Mouse (Mus musculus) stomach, postnatal 0 days (tissue): ENCODE data around the gene Cipc. TPM values are rescaled to one million over a fixed set of nuclear protein-coding genes. Genes with fewer than 3 reads are reported as not detected.

Experiments
- ATAC-seq: fragments of 200-750 bp; cut with Nextera tagmentation; 2 replicates; pipeline ENCODE4 v1.8.0; 2017; ENCODE audit not compliant: low FRiP score, low TSS enrichment
- DNase-seq: peaks from one replicate; pipeline ENCODE4 v3.0.0-alpha.2; 2016; ENCODE audit warnings: low spot score
- H3K27ac ChIP-seq: fragments of 300-500 bp; sonication (generic); replicated peaks from 2 replicates; pipeline ENCODE4 v1.5.1; 2014; ENCODE audit warnings: mild to moderate bottlenecking, control low read depth
- H3K27me3 ChIP-seq: fragments of 300-500 bp; sonication (generic); 2 replicates; pipeline ENCODE4 v1.6.1; 2014; ENCODE audit warnings: low read length; ENCODE audit not compliant: control insufficient read depth, insufficient read depth
- H3K36me3 ChIP-seq: fragments of 300-500 bp; sonication (generic); 2 replicates; pipeline ENCODE4 v1.6.1; 2014; ENCODE audit warnings: low read length, mixed read lengths; ENCODE audit not compliant: control insufficient read depth, insufficient read depth
- H3K4me1 ChIP-seq: fragments of 300-500 bp; sonication (generic); replicated peaks from 2 replicates; pipeline ENCODE4 v1.6.1; 2014; ENCODE audit warnings: antibody characterized with exemption; ENCODE audit not compliant: control insufficient read depth, insufficient read depth
- H3K4me2 ChIP-seq: fragments of 300-500 bp; sonication (generic); replicated peaks from 2 replicates; pipeline ENCODE4 v1.6.1; 2014; ENCODE audit warnings: low read depth, mild to moderate bottlenecking, control low read depth, moderate library complexity
- H3K4me3 ChIP-seq: fragments of 300-500 bp; sonication (generic); 2 replicates; pipeline ENCODE4 v1.5.1; 2014; ENCODE audit warnings: low read depth, low read length, control low read depth
- H3K9ac ChIP-seq: fragments of 300-500 bp; sonication (generic); 2 replicates; pipeline ENCODE4 v1.6.1; 2014; ENCODE audit warnings: mild to moderate bottlenecking, low read length, control low read depth, mixed read lengths
- H3K9me3 ChIP-seq: fragments of 300-500 bp; sonication (generic); 2 replicates; pipeline ENCODE4 v1.6.1; 2016; ENCODE audit warnings: low read length; ENCODE audit not compliant: control insufficient read depth
- CTCF ChIP-seq: IDR thresholded peaks from 2 replicates; pipeline ENCODE4 v1.5.1; 2016; ENCODE audit warnings: antibody characterized with exemption, low read depth, mild to moderate bottlenecking, moderate library complexity
- EP300 ChIP-seq: optimal IDR thresholded peaks from 2 replicates; pipeline ENCODE3; 2016; ENCODE audit warnings: antibody characterized with exemption
- WGBS: fragments of 180-500 bp; shearing (Covaris S2); extraction: QIAGEN DNeasy Blood & Tissue Kit; methylation state at CpG from one replicate; pipeline ENCODE4 v1.1.7; 2014; 5-methylcytosine and 5-hydroxymethylcytosine counted together
- polyA plus RNA-seq: library from polyadenylated mRNA; unstranded; fragments of >200 nt; fragmentation: Nextera tagmentation; extraction: Ambion mirVana; gene quantifications from 2 replicates; pipeline ENCODE4 v1.2.1, GENCODE M21; 2015

The Cipc gene
- polyA plus RNA-seq, 1 experiment from 2014 or later: 10.1 TPM

DNA sequence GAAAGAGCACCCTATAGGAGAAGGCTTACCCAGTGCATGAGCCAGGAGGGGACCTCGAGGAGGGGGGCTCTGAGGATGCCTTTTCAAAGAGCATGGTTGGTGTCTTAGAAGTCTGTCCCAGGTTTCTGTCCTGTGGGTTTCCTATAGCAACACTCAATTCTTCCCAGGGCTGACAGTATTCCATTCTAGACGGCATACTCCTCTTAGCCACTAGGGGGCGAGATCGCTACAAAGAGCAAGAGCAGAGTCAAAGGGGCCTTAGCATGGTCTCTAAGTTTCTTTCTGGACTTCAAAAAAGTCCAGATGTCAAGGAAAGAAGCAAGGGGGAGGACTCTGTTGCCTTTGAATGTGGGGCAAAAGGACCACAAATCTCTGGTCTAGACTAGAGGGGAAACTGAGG lies 41.6 kb upstream of the Cipc start:
- peak; percentile 51; the same call in 1 of the 2 replicates for ATAC-seq
- DNase-seq: peak; percentile 40
- 0 out of 2 replicates have a peak, but pooled peaks cover 5% of the 10 kb centered on the region for H3K4me1 ChIP-seq
- no peaks in the 10 kb centered on the region for H3K27me3 ChIP-seq
- H3K9me3 ChIP-seq: no peaks in the 10 kb centered on the region
- no peak overlapping the region for H3K9ac ChIP-seq
- H3K27ac ChIP-seq: no peak overlapping the region
- no peaks in the 10 kb centered on the region for H3K36me3 ChIP-seq
- H3K4me3 ChIP-seq: no peak overlapping the region
- H3K4me2 ChIP-seq: no peak overlapping the region
- WGBS: 22% methylated on average over 4 of the region's 4 CpGs
- peak; percentile 88 for TF ChIP-seq CTCF
- TF ChIP-seq EP300: no peak

GRCm38 (mm10) chr12:86905876-86906275 lies 41.0 kb upstream of the Cipc start:
- Histone ChIP-seq H3K9ac (no peak overlapping the region), H3K9me3 (no peaks in the 10 kb centered on the region), H3K27ac (no peak overlapping the region), H3K27me3 (no peaks in the 10 kb centered on the region), H3K4me3 (no peak overlapping the region), H3K4me1 (0 out of 2 replicates have a peak, but pooled peaks cover 1% of the 10 kb centered on the region), H3K4me2 (no peak overlapping the region), H3K36me3 (no peaks in the 10 kb centered on the region)
- WGBS: 54% methylated on average over 7 of the region's 7 CpGs
- ATAC-seq (peak; percentile 14; the same call in 1 of the 2 replicates), DNase-seq (no peak)
- TF ChIP-seq CTCF (no peak), EP300 (no peak)

GRCm38 (mm10) chr12:86906395-86906794 lies 40.4 kb upstream of the Cipc start:
- H3K9me3 ChIP-seq: no peaks in the 10 kb centered on the region
- H3K4me2 ChIP-seq: no peak overlapping the region
- H3K4me1 ChIP-seq: no peaks in the 10 kb centered on the region
- ATAC-seq: peak; percentile 71
- H3K27me3 ChIP-seq: no peaks in the 10 kb centered on the region
- H3K4me3 ChIP-seq: no peak overlapping the region
- H3K36me3 ChIP-seq: no peaks in the 10 kb centered on the region
- no peak overlapping the region for H3K9ac ChIP-seq
- DNase-seq: peak; percentile 89
- TF ChIP-seq EP300 (no peak), CTCF (peak; percentile 86)
- 2% methylated on average over 15 of the region's 15 CpGs for WGBS
- no peak overlapping the region for H3K27ac ChIP-seq

GRCm38 (mm10) chr12:86911482-86911931 lies 35.3 kb upstream of the Cipc start:
- H3K9me3 ChIP-seq: no peaks in the 10 kb centered on the region
- DNase-seq: no peak
- no peak overlapping the region for H3K27ac ChIP-seq
- no peak overlapping the region for H3K4me2 ChIP-seq
- TF ChIP-seq CTCF: no peak
- 71% methylated on average over 10 of the region's 10 CpGs for WGBS
- H3K4me3 ChIP-seq: no peak overlapping the region
- no peak for ATAC-seq
- no peak overlapping the region for H3K9ac ChIP-seq
- H3K4me1 ChIP-seq: 0 out of 2 replicates have a peak, but pooled peaks cover 2% of the 10 kb centered on the region
- H3K27me3 ChIP-seq: no peaks in the 10 kb centered on the region
- no peaks in the 10 kb centered on the region for H3K36me3 ChIP-seq

DNA sequence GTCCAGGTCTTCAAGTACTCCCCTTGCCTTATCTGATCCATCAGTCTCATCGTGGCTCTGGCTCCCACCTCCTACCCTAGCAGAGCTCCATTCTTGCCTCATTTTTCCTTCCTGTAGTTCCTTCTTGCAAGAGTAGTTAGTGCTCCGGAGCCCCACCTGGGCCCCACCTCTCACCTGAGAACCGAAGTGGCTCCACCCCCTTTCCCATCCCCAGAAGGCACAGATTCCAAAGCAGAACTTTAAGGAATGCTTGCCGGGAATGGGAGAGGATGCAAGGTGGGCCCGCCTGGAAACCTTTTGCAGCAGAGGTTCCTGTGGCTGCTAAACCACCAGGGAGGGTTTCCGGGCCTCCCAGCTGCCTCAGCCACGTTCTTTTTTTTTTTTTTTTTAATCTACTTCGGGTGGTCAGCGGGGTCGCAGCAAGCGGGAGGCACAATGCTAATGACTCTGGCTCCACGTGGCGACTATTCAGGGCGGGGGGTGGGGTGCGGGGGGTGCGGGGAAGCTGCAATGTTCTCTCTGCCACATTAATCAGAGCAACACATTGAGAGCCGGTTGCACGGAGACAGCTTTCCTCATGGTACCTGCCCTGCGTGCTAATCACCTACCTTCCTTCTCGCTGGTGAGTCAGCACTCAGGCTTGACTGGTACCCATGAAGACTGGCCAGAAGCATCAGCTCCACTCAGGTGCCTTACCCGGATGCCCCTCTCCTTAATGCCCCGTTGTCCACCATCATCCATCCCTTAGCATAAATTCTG lies 34.3 kb upstream of the Cipc start:
- DNase-seq (no peak), ATAC-seq (0 out of 2 replicates have a peak, but pooled peaks have one; percentile 32)
- Histone ChIP-seq H3K4me3 (no peak overlapping the region), H3K27me3 (no peaks in the 10 kb centered on the region), H3K9ac (no peak overlapping the region), H3K4me1 (0 out of 2 replicates have a peak, but pooled peaks cover 2% of the 10 kb centered on the region), H3K27ac (no peak overlapping the region), H3K4me2 (no peak overlapping the region), H3K9me3 (no peaks in the 10 kb centered on the region), H3K36me3 (no peaks in the 10 kb centered on the region)
- WGBS: 10% methylated on average over 22 of the region's 22 CpGs
- TF ChIP-seq CTCF (no peak), EP300 (no peak)

DNA sequence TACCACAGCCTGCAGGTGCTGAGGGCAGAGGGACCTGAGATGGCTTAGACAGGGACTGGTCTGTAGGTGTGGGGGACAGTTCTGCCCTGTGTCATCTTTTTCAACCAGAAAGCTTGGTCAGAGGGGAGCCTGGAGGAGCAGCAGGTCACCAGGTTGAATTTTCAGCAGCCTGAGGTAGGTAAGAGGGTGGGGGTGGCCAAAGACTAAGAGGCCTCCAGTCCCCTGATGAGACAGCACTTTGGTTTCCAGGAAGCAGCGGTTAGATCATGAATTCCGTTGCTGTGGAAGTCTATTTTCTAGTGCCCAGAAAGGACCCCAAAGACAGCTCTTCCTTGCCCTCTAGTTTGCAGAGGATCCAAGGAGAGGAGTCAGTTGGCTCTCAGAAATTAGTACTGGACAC lies 32.5 kb upstream of the Cipc start:
- no peaks in the 10 kb centered on the region for H3K36me3 ChIP-seq
- peak overlapping the region; percentile 25; the same call in 1 of the 2 replicates for H3K27ac ChIP-seq
- DNase-seq (no peak), ATAC-seq (no peak)
- no peak overlapping the region for H3K4me2 ChIP-seq
- 45% methylated on average over 2 of the region's 2 CpGs for WGBS
- H3K9ac ChIP-seq: no peak overlapping the region
- H3K4me1 ChIP-seq: peaks cover 2% of the 10 kb centered on the region; the same call in 1 of the 2 replicates
- no peaks in the 10 kb centered on the region for H3K9me3 ChIP-seq
- no peaks in the 10 kb centered on the region for H3K27me3 ChIP-seq
- TF ChIP-seq CTCF (no peak), EP300 (no peak)
- no peak overlapping the region for H3K4me3 ChIP-seq
